Mouse (Mus musculus): ENCODE measurements around the gene Gm5737.

- TF ChIP-seq CTCF (IDR thresholded peaks at IDR 0.05; ENCODE audit: control insufficient read depth, insufficient read depth, low read length) (no peak), POLR2A (IDR thresholded peaks at IDR 0.05; ENCODE audit: borderline replicate concordance, control insufficient read depth, low read depth, low read length) (no peak)
Measured at GRCm38 (mm10) chr7:120839786-120840185, 27.6 kb downstream of the Gm5737 start.

All from bone marrow, adult 2 months (tissue).